Mouse (Mus musculus): ENCODE results near the gene 4930518I15Rik.
A peak's percentile ranks its signal among the peaks of the same experiment; 100 is the strongest.
"Not testable (repeated sequence)": the region's sequence is repeated elsewhere in the genome, so short reads cannot be mapped to it uniquely, and the experiment has no call there.

DNA sequence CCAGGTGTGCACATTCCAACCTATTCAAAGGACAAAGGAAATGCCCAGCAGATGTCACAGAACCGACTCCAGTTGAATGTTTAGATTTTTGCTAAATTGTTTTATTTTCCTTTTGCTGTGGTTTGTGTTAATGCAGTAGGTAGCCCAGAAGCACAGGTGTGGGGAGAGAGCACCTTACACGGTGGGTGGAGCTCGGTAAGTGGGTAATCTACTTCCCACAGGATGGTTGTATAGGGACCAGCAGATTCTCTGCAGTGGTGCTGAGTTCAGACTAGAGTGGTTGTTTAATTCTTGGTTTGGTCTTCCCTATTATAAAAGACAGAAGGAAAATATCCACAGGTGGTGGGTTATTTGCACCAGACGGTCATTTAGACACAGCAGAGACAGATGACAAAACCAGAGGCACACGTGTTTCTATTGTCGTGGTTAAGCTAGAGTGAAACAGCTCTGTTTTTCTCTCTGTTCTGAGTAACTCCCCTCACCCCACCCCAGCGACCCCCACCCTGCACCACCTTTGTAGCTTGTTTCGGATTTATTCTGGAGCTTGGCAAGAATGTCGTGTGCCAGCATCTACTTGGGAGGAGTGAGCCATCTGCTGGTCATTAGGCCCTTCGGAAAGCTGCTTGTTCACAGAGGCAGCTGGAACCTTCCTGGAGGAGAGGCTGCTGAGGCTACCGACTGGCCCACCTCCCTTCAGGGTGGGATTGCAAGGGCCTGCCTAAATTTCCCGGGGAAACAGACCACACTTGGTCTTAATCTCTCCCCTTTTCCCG lies 3.6 kb downstream of the 4930518I15Rik start:
- not testable (repeated sequence) for TF ChIP-seq POLR2A (IDR thresholded peaks at IDR 0.05; ENCODE audit: control insufficient read depth, low read depth, low read length)
- peak; percentile 21; the same call in 1 of the 2 replicates for TF ChIP-seq CTCF (IDR thresholded peaks at IDR 0.05; ENCODE audit: control insufficient read depth, insufficient read depth, insufficient replicate concordance, low read depth, low read length)

Measured in testis, adult 2 months (tissue).